Mouse (Mus musculus): ENCODE results near the gene Nek11. TPM values are rescaled to one million over a fixed set of nuclear protein-coding genes. Genes with fewer than 3 reads are reported as not detected.

Nek11 gene
- polyA plus RNA-seq, 1 experiment: 0.51 TPM

- no peaks in the 10 kb centered on the region for H3K27me3 ChIP-seq (ENCODE audit: control insufficient read depth, insufficient read depth, low read length)
- TF ChIP-seq CTCF (IDR thresholded peaks at IDR 0.05; ENCODE audit: borderline replicate concordance, insufficient read depth, low read depth, low read length) (no peak), POLR2A (IDR thresholded peaks at IDR 0.05; ENCODE audit: borderline replicate concordance, insufficient read depth, low read length) (no peak)
- no peak for DNase-seq
These were observed 46.9 kb downstream of the Nek11 start for GRCm38 (mm10) chr9:105348242-105349031.

GRCm38 (mm10) chr9:105342994-105343656 is 52.2 kb downstream of the Nek11 start:
- WGBS: 10% methylated on average over 10 of the region's 10 CpGs
- H3K4me3 ChIP-seq (replicated peaks; ENCODE audit: insufficient read depth, low read depth, low read length): no peak overlapping the region
- no peak for DNase-seq
- TF ChIP-seq CTCF (IDR thresholded peaks at IDR 0.05; ENCODE audit: borderline replicate concordance, insufficient read depth, low read depth, low read length): no peak
- no peak for TF ChIP-seq POLR2A (IDR thresholded peaks at IDR 0.05; ENCODE audit: borderline replicate concordance, insufficient read depth, low read length)
- no peaks in the 10 kb centered on the region for H3K4me1 ChIP-seq (ENCODE audit: control insufficient read depth, insufficient read depth, low read length)
- H3K27me3 ChIP-seq (ENCODE audit: control insufficient read depth, insufficient read depth, low read length): no peaks in the 10 kb centered on the region
- H3K27ac ChIP-seq (ENCODE audit: insufficient read depth, low read length): no peak overlapping the region

More at GRCm38 (mm10) chr9:105348242-105349031, 46.9 kb downstream of the Nek11 start:
- 23% methylated on average over 10 of the region's 10 CpGs for WGBS
- Histone ChIP-seq H3K4me3 (replicated peaks; ENCODE audit: insufficient read depth, low read depth, low read length) (no peak overlapping the region), H3K4me1 (ENCODE audit: control insufficient read depth, insufficient read depth, low read length) (no peaks in the 10 kb centered on the region), H3K27ac (ENCODE audit: insufficient read depth, low read length) (no peak overlapping the region)

- Histone ChIP-seq H3K27ac (ENCODE audit: insufficient read depth, low read length) (no peak overlapping the region), H3K4me3 (replicated peaks; ENCODE audit: insufficient read depth, low read depth, low read length) (no peak overlapping the region), H3K4me1 (ENCODE audit: control insufficient read depth, insufficient read depth, low read length) (no peaks in the 10 kb centered on the region), H3K27me3 (ENCODE audit: control insufficient read depth, insufficient read depth, low read length) (no peaks in the 10 kb centered on the region)
- DNase-seq: no peak
- WGBS: 80% methylated on average over 3 of the region's 3 CpGs
- no peak for TF ChIP-seq CTCF (IDR thresholded peaks at IDR 0.05; ENCODE audit: borderline replicate concordance, insufficient read depth, low read depth, low read length)
- no peak for TF ChIP-seq POLR2A (IDR thresholded peaks at IDR 0.05; ENCODE audit: borderline replicate concordance, insufficient read depth, low read length)
These were observed 52.8 kb downstream of the Nek11 start for GRCm38 (mm10) chr9:105342565-105342964.

GRCm38 (mm10) chr9:105332436-105333016 is 62.8 kb downstream of the Nek11 start:
- Histone ChIP-seq H3K27me3 (ENCODE audit: control insufficient read depth, insufficient read depth, low read length) (no peaks in the 10 kb centered on the region), H3K4me3 (replicated peaks; ENCODE audit: insufficient read depth, low read depth, low read length) (no peak overlapping the region), H3K27ac (ENCODE audit: insufficient read depth, low read length) (no peak overlapping the region), H3K4me1 (ENCODE audit: control insufficient read depth, insufficient read depth, low read length) (no peaks in the 10 kb centered on the region)
- DNase-seq: no peak
- 25% methylated on average over 4 of the region's 4 CpGs for WGBS
- no peak for TF ChIP-seq POLR2A (IDR thresholded peaks at IDR 0.05; ENCODE audit: borderline replicate concordance, insufficient read depth, low read length)
- no peak for TF ChIP-seq CTCF (IDR thresholded peaks at IDR 0.05; ENCODE audit: borderline replicate concordance, insufficient read depth, low read depth, low read length)

- no peaks in the 10 kb centered on the region for H3K27me3 ChIP-seq (ENCODE audit: control insufficient read depth, insufficient read depth, low read length)
- H3K27ac ChIP-seq (ENCODE audit: insufficient read depth, low read length): no peak overlapping the region
- no peak overlapping the region for H3K4me3 ChIP-seq (replicated peaks; ENCODE audit: insufficient read depth, low read depth, low read length)
- no peaks in the 10 kb centered on the region for H3K4me1 ChIP-seq (ENCODE audit: control insufficient read depth, insufficient read depth, low read length)
- DNase-seq: no peak
- TF ChIP-seq POLR2A (IDR thresholded peaks at IDR 0.05; ENCODE audit: borderline replicate concordance, insufficient read depth, low read length) (no peak), CTCF (IDR thresholded peaks at IDR 0.05; ENCODE audit: borderline replicate concordance, insufficient read depth, low read depth, low read length) (no peak)
- 88% methylated on average over 10 of the region's 10 CpGs for WGBS
These were observed 73.5 kb downstream of the Nek11 start for GRCm38 (mm10) chr9:105321856-105322255.

- 15% methylated on average over 10 of the region's 10 CpGs for WGBS
- Histone ChIP-seq H3K4me1 (ENCODE audit: control insufficient read depth, insufficient read depth, low read length) (no peaks in the 10 kb centered on the region), H3K27ac (ENCODE audit: insufficient read depth, low read length) (no peak overlapping the region), H3K27me3 (ENCODE audit: control insufficient read depth, insufficient read depth, low read length) (no peaks in the 10 kb centered on the region; the same call in 1 of the 2 replicates), H3K4me3 (replicated peaks; ENCODE audit: insufficient read depth, low read depth, low read length) (no peak overlapping the region)
- DNase-seq: no peak
- TF ChIP-seq CTCF (IDR thresholded peaks at IDR 0.05; ENCODE audit: borderline replicate concordance, insufficient read depth, low read depth, low read length): no peak
- no peak for TF ChIP-seq POLR2A (IDR thresholded peaks at IDR 0.05; ENCODE audit: borderline replicate concordance, insufficient read depth, low read length)
These were observed 82.1 kb downstream of the Nek11 start for GRCm38 (mm10) chr9:105313250-105313649.

GRCm38 (mm10) chr9:105312686-105313085 is 82.6 kb downstream of the Nek11 start:
- TF ChIP-seq POLR2A (IDR thresholded peaks at IDR 0.05; ENCODE audit: borderline replicate concordance, insufficient read depth, low read length): no peak
- TF ChIP-seq CTCF (IDR thresholded peaks at IDR 0.05; ENCODE audit: borderline replicate concordance, insufficient read depth, low read depth, low read length): no peak
- no peaks in the 10 kb centered on the region; the same call in 1 of the 2 replicates for H3K27me3 ChIP-seq (ENCODE audit: control insufficient read depth, insufficient read depth, low read length)
- WGBS: 96% methylated on average over 1 of the region's 1 CpGs
- H3K4me3 ChIP-seq (replicated peaks; ENCODE audit: insufficient read depth, low read depth, low read length): no peak overlapping the region
- no peak overlapping the region for H3K27ac ChIP-seq (ENCODE audit: insufficient read depth, low read length)
- no peaks in the 10 kb centered on the region for H3K4me1 ChIP-seq (ENCODE audit: control insufficient read depth, insufficient read depth, low read length)
- DNase-seq: no peak

All from cerebellum, adult 2 months (tissue).